ENCODE assay signal across 8 mouse cellular contexts in genomic region chr7:102266401-102267042, GRCm38 (mm10). TPM values are rescaled to one million over a fixed set of nuclear protein-coding genes. Genes with fewer than 3 reads are reported as not detected.
DNase-seq lines count a peak whose midpoint lies in the region; ATAC-seq lines count a peak whose summit lies in the region.

No protein-coding gene starts in this region.

- H3K4me2 ChIP-seq in limb, embryonic 12.5 days = peak overlapping the region; percentile 73; the same call in 1 of the 2 replicates
- peak overlapping the region; percentile 90 for H3K4me2 ChIP-seq in midbrain, embryonic 15.5 days

- H3K27me3 ChIP-seq in limb, embryonic 12.5 days = peaks cover 8% of the 10 kb centered on the region
- no peaks in the 10 kb centered on the region; the same call in 1 of the 2 replicates for H3K27me3 ChIP-seq in midbrain, embryonic 15.5 days (replicated peaks)

- no peaks in the 10 kb centered on the region for H3K9me3 ChIP-seq in limb, embryonic 12.5 days
- H3K9me3 ChIP-seq in midbrain, embryonic 15.5 days = no peaks in the 10 kb centered on the region

- DNase-seq in urinary bladder, postnatal 25 days (ENCODE audit: low spot score) = peak; percentile 22
- DNase-seq in urinary bladder, adult 2 months (ENCODE audit: low spot score) = no peak
- peak; percentile 19 for DNase-seq in gastrocnemius, postnatal 14 days
- DNase-seq in thymus, postnatal 0 days (ENCODE audit: low spot score) = peak; percentile 88
- no peak for DNase-seq in cerebellum, adult 9-11 months
- no peak for DNase-seq in yolk sac, embryonic 10.5 days (ENCODE audit: low spot score)

- intact Hi-C loops in gastrocnemius, postnatal 14 days (cut with DNase I; ENCODE audit: low total_unique reads) = no loop called here

- H3K36me3 ChIP-seq in limb, embryonic 12.5 days = no peaks in the 10 kb centered on the region
- H3K36me3 ChIP-seq in midbrain, embryonic 15.5 days (replicated peaks) = no peaks in the 10 kb centered on the region

- peak overlapping the region; percentile 87; the same call in 1 of the 2 replicates for H3K4me3 ChIP-seq in limb, embryonic 12.5 days (replicated peaks)
- peak overlapping the region; percentile 63 for H3K4me3 ChIP-seq in midbrain, embryonic 15.5 days

- 47% methylated on average over 14 of the region's 14 CpGs for WGBS in limb, embryonic 12.5 days
- 52% methylated on average over 14 of the region's 14 CpGs for WGBS in midbrain, embryonic 15.5 days

- no peak overlapping the region for H3K27ac ChIP-seq in limb, embryonic 12.5 days
- H3K27ac ChIP-seq in midbrain, embryonic 15.5 days = no peak overlapping the region

- H3K9ac ChIP-seq in limb, embryonic 12.5 days (replicated peaks) = no peak overlapping the region; the same call in 1 of the 2 replicates
- no peak overlapping the region for H3K9ac ChIP-seq in midbrain, embryonic 15.5 days

- H3K4me1 ChIP-seq in limb, embryonic 12.5 days (replicated peaks) = peaks cover 8% of the 10 kb centered on the region
- peaks cover 20% of the 10 kb centered on the region for H3K4me1 ChIP-seq in midbrain, embryonic 15.5 days

- ATAC-seq in limb, embryonic 12.5 days (ENCODE audit: insufficient number of reproducible peaks, insufficient read depth, low FRiP score, low TSS enrichment, low read depth) = peak; percentile 4; the same call in 1 of the 2 replicates
- ATAC-seq in midbrain, embryonic 15.5 days (replicated peaks) = peak; percentile 55

RNA-seq across cellular contexts. Expression of gene Stim1, which starts 1.1 kb away (rescaled TPM):
- 89.4 and 107 TPM in 2 replicates for polyA plus RNA-seq in urinary bladder, adult 2 months (2012; rRNA removed)
- 100 to 1,000 TPM; 198 to 210 TPM for total RNA-seq in gastrocnemius, postnatal 14 days (2021)
- 17.7 and 25.3 TPM in 2 replicates for polyA plus RNA-seq in limb, embryonic 12.5 days (2016; fragmentation: Nextera tagmentation; extraction: Ambion mirVana)
- 12.6 and 13.1 TPM in 2 replicates for polyA plus RNA-seq in midbrain, embryonic 15.5 days (2015; fragmentation: Nextera tagmentation; extraction: Ambion mirVana)
- 37.5 and 42.1 TPM in 2 replicates for polyA plus RNA-seq in thymus, postnatal 0 days (2015; fragmentation: Nextera tagmentation; extraction: Ambion mirVana)

RNA-seq across cellular contexts. Expression of gene Rhog, which starts 10.7 kb away (rescaled TPM):
- polyA plus RNA-seq in urinary bladder, adult 2 months (2012; rRNA removed) = 47.2 and 67.2 TPM in 2 replicates
- 10 to 100 TPM; 21.9 to 22.6 TPM for total RNA-seq in gastrocnemius, postnatal 14 days (2021)
- polyA plus RNA-seq in limb, embryonic 12.5 days (2016; fragmentation: Nextera tagmentation; extraction: Ambion mirVana) = 47.8 and 50.4 TPM in 2 replicates
- polyA plus RNA-seq in midbrain, embryonic 15.5 days (2015; fragmentation: Nextera tagmentation; extraction: Ambion mirVana) = 15.1 and 16.1 TPM in 2 replicates
- polyA plus RNA-seq in thymus, postnatal 0 days (2015; fragmentation: Nextera tagmentation; extraction: Ambion mirVana) = 184 and 188 TPM in 2 replicates

RNA-seq across cellular contexts. Expression of gene Pgap2, which starts 56.5 kb away (rescaled TPM):
- polyA plus RNA-seq in urinary bladder, adult 2 months (2012; rRNA removed) = 58.9 and 64.7 TPM in 2 replicates
- 10 to 100 TPM; 23.3 to 26.5 TPM for total RNA-seq in gastrocnemius, postnatal 14 days (2021)
- 82.0 and 84.9 TPM in 2 replicates for polyA plus RNA-seq in limb, embryonic 12.5 days (2016; fragmentation: Nextera tagmentation; extraction: Ambion mirVana)
- polyA plus RNA-seq in midbrain, embryonic 15.5 days (2015; fragmentation: Nextera tagmentation; extraction: Ambion mirVana) = 59.2 and 59.5 TPM in 2 replicates
- 54.3 and 59.6 TPM in 2 replicates for polyA plus RNA-seq in thymus, postnatal 0 days (2015; fragmentation: Nextera tagmentation; extraction: Ambion mirVana)

RNA-seq across cellular contexts. Expression of gene Nup98, which starts 56.5 kb away (rescaled TPM):
- 17.6 and 20.9 TPM in 2 replicates for polyA plus RNA-seq in urinary bladder, adult 2 months (2012; rRNA removed)
- 10 to 100 TPM; 22.5 to 24.2 TPM for total RNA-seq in gastrocnemius, postnatal 14 days (2021)
- 50.5 and 51.8 TPM in 2 replicates for polyA plus RNA-seq in limb, embryonic 12.5 days (2016; fragmentation: Nextera tagmentation; extraction: Ambion mirVana)
- polyA plus RNA-seq in midbrain, embryonic 15.5 days (2015; fragmentation: Nextera tagmentation; extraction: Ambion mirVana) = 19.6 and 21.5 TPM in 2 replicates
- 21.1 and 24.3 TPM in 2 replicates for polyA plus RNA-seq in thymus, postnatal 0 days (2015; fragmentation: Nextera tagmentation; extraction: Ambion mirVana)

Comparison
In these comparisons a context has a peak if more than half of its experiments do, and no peak if none do; other contexts are left out.
1. DNase-seq: peak in urinary bladder, postnatal 25 days (single experiment), gastrocnemius, postnatal 14 days (single experiment) and thymus, postnatal 0 days (single experiment); none in urinary bladder, adult 2 months (single experiment), cerebellum, adult 9-11 months (single experiment) and yolk sac, embryonic 10.5 days (single experiment).